Mouse (Mus musculus) neural tube, embryonic 14.5 days (tissue): ENCODE results near the gene Tnk2. TPM values are rescaled to one million over a fixed set of nuclear protein-coding genes. Genes with fewer than 3 reads are reported as not detected.

ENCODE experiments used
- ATAC-seq: fragments of 200-750 bp; cut with Nextera tagmentation; 2 replicates; pipeline ENCODE4 v1.8.0; 2017; ENCODE audit warnings: low read depth, mild to moderate bottlenecking, moderate TSS enrichment, moderate library complexity
- H3K27ac ChIP-seq: fragments of 300-500 bp; sonication (generic); 2 replicates; pipeline ENCODE4 v1.5.1; 2014; ENCODE audit warnings: low read depth, mild to moderate bottlenecking, control low read depth, low read length, moderate library complexity, mixed read lengths
- H3K27me3 ChIP-seq: fragments of 300-500 bp; sonication (generic); 2 replicates; pipeline ENCODE4 v1.6.1; 2014; ENCODE audit warnings: low read length; ENCODE audit not compliant: control insufficient read depth, insufficient read depth
- H3K36me3 ChIP-seq: fragments of 300-500 bp; sonication (generic); 2 replicates; pipeline ENCODE4 v1.6.1; 2014; ENCODE audit warnings: low read length, mixed read lengths; ENCODE audit not compliant: control insufficient read depth, insufficient read depth
- H3K4me1 ChIP-seq: fragments of 300-500 bp; sonication (generic); 2 replicates; pipeline ENCODE4 v1.6.1; 2014; ENCODE audit warnings: low read length; ENCODE audit not compliant: control insufficient read depth, insufficient read depth
- H3K4me2 ChIP-seq: fragments of 300-500 bp; sonication (generic); 2 replicates; pipeline ENCODE4 v1.6.1; 2014; ENCODE audit warnings: mild to moderate bottlenecking, low read depth, low read length, control low read depth
- H3K4me3 ChIP-seq: fragments of 300-500 bp; sonication (generic); 2 replicates; pipeline ENCODE4 v1.5.1; 2014; ENCODE audit warnings: low read depth, low read length, control low read depth, mixed read lengths
- H3K9ac ChIP-seq: fragments of 300-500 bp; sonication (generic); replicated peaks from 2 replicates; pipeline ENCODE4 v1.6.1; 2014; ENCODE audit warnings: low read depth, mild to moderate bottlenecking, control low read depth, low read length, mixed read lengths
- H3K9me3 ChIP-seq: fragments of 300-500 bp; sonication (generic); 2 replicates; pipeline ENCODE4 v1.6.1; 2016; ENCODE audit warnings: low read length; ENCODE audit not compliant: control insufficient read depth
- WGBS: fragments of 180-500 bp; shearing (Covaris S2); extraction: QIAGEN DNeasy Blood & Tissue Kit; methylation state at CpG from one replicate; pipeline ENCODE4 v1.1.7; 2014; 5-methylcytosine and 5-hydroxymethylcytosine counted together
- polyA plus RNA-seq: library from polyadenylated mRNA; unstranded; fragments of >200 nt; fragmentation: Nextera tagmentation; extraction: Ambion mirVana; gene quantifications from 2 replicates; pipeline ENCODE4 v1.2.1, GENCODE M21; 2014

The Tnk2 gene
- polyA plus RNA-seq, 1 experiment from 2014 or later = 18.7 TPM

- Histone ChIP-seq H3K4me2 (no peak overlapping the region), H3K27me3 (no peaks in the 10 kb centered on the region), H3K4me3 (no peak overlapping the region), H3K9ac (no peak overlapping the region), H3K4me1 (no peaks in the 10 kb centered on the region), H3K36me3 (peaks cover 74% of the 10 kb centered on the region), H3K9me3 (no peaks in the 10 kb centered on the region), H3K27ac (no peak overlapping the region)
- 80% methylated on average over 8 of the region's 10 CpGs for WGBS
- no peak for ATAC-seq
These were observed 33.5 kb downstream of the Tnk2 start for GRCm38 (mm10) chr16:32677040-32677700.

GRCm38 (mm10) chr16:32677903-32678302, 34.2 kb downstream of the Tnk2 start:
- 79% methylated on average over 13 of the region's 14 CpGs for WGBS
- Histone ChIP-seq H3K4me1 (no peaks in the 10 kb centered on the region), H3K27me3 (no peaks in the 10 kb centered on the region), H3K9ac (no peak overlapping the region), H3K9me3 (no peaks in the 10 kb centered on the region), H3K4me2 (no peak overlapping the region), H3K4me3 (no peak overlapping the region), H3K36me3 (peaks cover 71% of the 10 kb centered on the region), H3K27ac (no peak overlapping the region)
- ATAC-seq = no peak

GRCm38 (mm10) chr16:32678812-32679211, 35.1 kb downstream of the Tnk2 start:
- 89% methylated on average over 14 of the region's 14 CpGs for WGBS
- Histone ChIP-seq H3K36me3 (peaks cover 65% of the 10 kb centered on the region), H3K9me3 (no peaks in the 10 kb centered on the region), H3K4me2 (no peak overlapping the region), H3K4me1 (no peaks in the 10 kb centered on the region), H3K27me3 (no peaks in the 10 kb centered on the region), H3K9ac (no peak overlapping the region), H3K27ac (no peak overlapping the region), H3K4me3 (no peak overlapping the region)
- ATAC-seq = no peak

GRCm38 (mm10) chr16:32679976-32680375, 36.3 kb downstream of the Tnk2 start:
- Histone ChIP-seq H3K27me3 (no peaks in the 10 kb centered on the region), H3K4me2 (no peak overlapping the region), H3K4me3 (no peak overlapping the region), H3K27ac (no peak overlapping the region), H3K9ac (no peak overlapping the region), H3K36me3 (peaks cover 58% of the 10 kb centered on the region), H3K4me1 (no peaks in the 10 kb centered on the region), H3K9me3 (no peaks in the 10 kb centered on the region)
- WGBS = 95% methylated on average over 16 of the region's 16 CpGs
- no peak for ATAC-seq

GRCm38 (mm10) chr16:32680806-32681205, 37.1 kb downstream of the Tnk2 start:
- Histone ChIP-seq H3K4me1 (no peaks in the 10 kb centered on the region), H3K27me3 (no peaks in the 10 kb centered on the region), H3K36me3 (peaks cover 51% of the 10 kb centered on the region), H3K9me3 (no peaks in the 10 kb centered on the region), H3K4me2 (no peak overlapping the region), H3K9ac (no peak overlapping the region), H3K27ac (no peak overlapping the region), H3K4me3 (no peak overlapping the region)
- no peak for ATAC-seq
- 96% methylated on average over 5 of the region's 6 CpGs for WGBS

GRCm38 (mm10) chr16:32682194-32682593, 38.5 kb downstream of the Tnk2 start:
- Histone ChIP-seq H3K27me3 (no peaks in the 10 kb centered on the region), H3K9me3 (no peaks in the 10 kb centered on the region), H3K4me2 (no peak overlapping the region), H3K27ac (no peak overlapping the region), H3K4me1 (no peaks in the 10 kb centered on the region), H3K4me3 (no peak overlapping the region), H3K9ac (no peak overlapping the region), H3K36me3 (peaks cover 41% of the 10 kb centered on the region)
- no peak for ATAC-seq
- 41% methylated on average over 5 of the region's 5 CpGs for WGBS

- Histone ChIP-seq H3K27ac (no peak overlapping the region), H3K4me1 (no peaks in the 10 kb centered on the region), H3K4me2 (no peak overlapping the region), H3K9me3 (no peaks in the 10 kb centered on the region), H3K4me3 (no peak overlapping the region), H3K36me3 (peaks cover 38% of the 10 kb centered on the region), H3K9ac (no peak overlapping the region), H3K27me3 (no peaks in the 10 kb centered on the region)
- WGBS = 90% methylated on average over 4 of the region's 4 CpGs
- 0 out of 2 replicates have a peak, but pooled peaks have one; percentile 27 for ATAC-seq
These were observed 39.2 kb downstream of the Tnk2 start for GRCm38 (mm10) chr16:32682841-32683240.

- ATAC-seq = 0 out of 2 replicates have a peak, but pooled peaks have one; percentile 32
- H3K9ac ChIP-seq = no peak overlapping the region
- no peak overlapping the region for H3K27ac ChIP-seq
- no peak overlapping the region for H3K4me3 ChIP-seq
- no peaks in the 10 kb centered on the region for H3K9me3 ChIP-seq
- no peaks in the 10 kb centered on the region for H3K4me1 ChIP-seq
- WGBS = 72% methylated on average over 5 of the region's 5 CpGs
- H3K36me3 ChIP-seq = peaks cover 35% of the 10 kb centered on the region
- no peak overlapping the region for H3K4me2 ChIP-seq
- H3K27me3 ChIP-seq = no peaks in the 10 kb centered on the region
These were observed 39.7 kb downstream of the Tnk2 start for GRCm38 (mm10) chr16:32683343-32683742.

- Histone ChIP-seq H3K27ac (no peak overlapping the region), H3K36me3 (peaks cover 19% of the 10 kb centered on the region), H3K27me3 (no peaks in the 10 kb centered on the region), H3K9me3 (no peaks in the 10 kb centered on the region), H3K4me2 (no peak overlapping the region), H3K4me1 (no peaks in the 10 kb centered on the region), H3K9ac (no peak overlapping the region), H3K4me3 (no peak overlapping the region)
- WGBS = 90% methylated on average over 10 of the region's 10 CpGs
- ATAC-seq = no peak
These were observed 41.7 kb downstream of the Tnk2 start for GRCm38 (mm10) chr16:32685405-32685804.
